Mouse (Mus musculus): ENCODE measurements at regions not wholly inside any gene's neighbourhood (a gene's known extent, or its start where the extent isn't known, plus 50 kb on each side); places are given as distances from the start of the nearest gene placed in this dataset.

DNA sequence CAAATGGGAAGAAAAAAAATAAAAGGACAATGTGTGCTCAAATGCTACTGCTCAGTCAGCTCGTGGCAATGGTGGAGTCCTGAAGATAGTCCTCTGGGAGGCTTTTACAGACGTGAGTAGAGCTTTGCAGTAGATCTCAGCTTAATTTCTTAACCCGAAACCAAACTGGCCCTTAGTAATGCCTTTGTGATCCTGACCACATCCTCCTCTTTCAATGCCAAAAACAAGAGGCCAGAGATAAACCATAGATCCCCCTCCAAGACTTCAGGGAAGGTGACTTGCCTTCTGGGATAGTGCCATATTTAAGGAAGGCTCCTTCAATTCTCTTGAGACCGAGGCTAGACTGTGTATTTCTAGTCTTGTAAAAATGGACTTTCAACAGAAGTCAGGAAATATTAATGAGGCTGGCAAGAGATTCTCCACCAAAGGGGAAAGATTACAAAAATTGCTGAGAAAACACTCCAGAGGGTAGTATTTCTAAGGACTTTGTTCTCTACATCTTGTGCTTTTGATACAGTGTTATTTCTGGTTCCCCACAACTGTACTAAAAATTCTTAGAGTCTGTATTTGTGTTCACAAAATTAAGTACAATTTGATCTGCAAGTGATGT lies 497.9 kb upstream of the Tnc start:
- DNase-seq (ENCODE audit: low read depth in 1 of 2, low spot score in 2 of 2), result no peak
- H3K36me3 ChIP-seq (ENCODE audit: control insufficient read depth, insufficient read depth, low read length), result no peaks in the 10 kb centered on the region
- H3K27ac ChIP-seq (ENCODE audit: insufficient read depth, low read length), result no peak overlapping the region
- TF ChIP-seq CTCF (IDR thresholded peaks at IDR 0.05; ENCODE audit: extremely low read depth, insufficient read depth, insufficient read length, insufficient replicate concordance), result no peak
- TF ChIP-seq POLR2A (IDR thresholded peaks at IDR 0.05; ENCODE audit: low read depth, low read length), result no peak
- H3K4me3 ChIP-seq (ENCODE audit: extremely low read depth, insufficient read depth, insufficient read length), result no peak overlapping the region
- H3K27me3 ChIP-seq (ENCODE audit: control insufficient read depth, insufficient read depth, low read length), result no peaks in the 10 kb centered on the region
- WGBS, result 67% methylated on average over 4 of the region's 4 CpGs
- H3K4me1 ChIP-seq (ENCODE audit: control insufficient read depth, insufficient read depth, insufficient read length), result no peaks in the 10 kb centered on the region

DNA sequence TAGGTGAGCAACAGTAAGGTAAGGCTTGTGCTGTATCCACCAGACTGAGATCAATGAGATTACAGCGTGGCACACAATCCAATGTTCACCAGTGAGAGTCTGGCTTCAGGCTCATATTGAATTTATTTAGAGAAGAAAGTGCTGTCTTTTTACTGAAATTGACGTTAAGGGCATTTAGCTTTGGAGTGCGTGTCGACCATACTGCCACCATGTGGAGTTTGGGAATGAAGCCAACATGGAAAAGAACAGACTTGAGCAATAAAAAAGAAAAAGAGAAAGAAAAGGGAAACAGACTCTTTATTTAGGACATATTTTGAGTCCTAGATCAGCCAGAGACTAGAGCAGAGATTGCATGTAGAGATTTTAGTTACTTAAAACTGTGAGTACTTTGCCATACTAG lies 499.6 kb upstream of the Tnc start:
- Histone ChIP-seq H3K4me3 (ENCODE audit: extremely low read depth, insufficient read depth, insufficient read length) (no peak overlapping the region), H3K36me3 (ENCODE audit: control insufficient read depth, insufficient read depth, low read length) (no peaks in the 10 kb centered on the region), H3K27ac (ENCODE audit: insufficient read depth, low read length) (no peak overlapping the region), H3K4me1 (ENCODE audit: control insufficient read depth, insufficient read depth, insufficient read length) (no peaks in the 10 kb centered on the region), H3K27me3 (ENCODE audit: control insufficient read depth, insufficient read depth, low read length) (no peaks in the 10 kb centered on the region)
- no peak for DNase-seq (ENCODE audit: low read depth in 1 of 2, low spot score in 2 of 2)
- TF ChIP-seq POLR2A (IDR thresholded peaks at IDR 0.05; ENCODE audit: low read depth, low read length), result no peak
- no peak for TF ChIP-seq CTCF (IDR thresholded peaks at IDR 0.05; ENCODE audit: extremely low read depth, insufficient read depth, insufficient read length, insufficient replicate concordance)
- 75% methylated on average over 4 of the region's 4 CpGs for WGBS

DNA sequence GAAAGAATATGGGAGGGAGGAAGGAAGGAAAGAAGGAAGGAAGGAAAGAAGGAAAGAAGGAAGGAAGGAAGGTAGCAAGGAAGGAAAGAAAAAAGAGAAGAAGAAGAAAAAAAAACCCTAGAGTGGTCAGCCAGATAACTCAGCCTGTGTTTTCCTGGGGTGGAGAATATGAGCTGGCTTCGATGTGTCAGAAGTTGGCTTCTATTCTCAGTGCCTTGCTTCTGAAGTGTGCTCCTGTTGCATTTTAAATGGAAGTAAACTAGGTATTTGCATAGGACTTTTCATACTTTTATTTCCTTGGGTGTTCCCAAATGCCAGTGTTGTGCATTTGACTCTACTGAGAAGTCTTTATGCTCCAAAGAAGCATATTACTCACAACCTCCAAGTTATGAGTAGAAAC lies 515.7 kb upstream of the Tnc start:
- WGBS, result 83% methylated on average over 1 of the region's 1 CpGs
- Histone ChIP-seq H3K4me3 (ENCODE audit: extremely low read depth, insufficient read depth, insufficient read length) (no peak overlapping the region), H3K36me3 (ENCODE audit: control insufficient read depth, insufficient read depth, low read length) (no peaks in the 10 kb centered on the region), H3K4me1 (ENCODE audit: control insufficient read depth, insufficient read depth, insufficient read length) (no peaks in the 10 kb centered on the region), H3K27ac (ENCODE audit: insufficient read depth, low read length) (no peak overlapping the region), H3K27me3 (ENCODE audit: control insufficient read depth, insufficient read depth, low read length) (no peaks in the 10 kb centered on the region)
- no peak for DNase-seq (ENCODE audit: low read depth in 1 of 2, low spot score in 2 of 2)
- no peak for TF ChIP-seq POLR2A (IDR thresholded peaks at IDR 0.05; ENCODE audit: low read depth, low read length)
- no peak for TF ChIP-seq CTCF (IDR thresholded peaks at IDR 0.05; ENCODE audit: extremely low read depth, insufficient read depth, insufficient read length, insufficient replicate concordance)

DNA sequence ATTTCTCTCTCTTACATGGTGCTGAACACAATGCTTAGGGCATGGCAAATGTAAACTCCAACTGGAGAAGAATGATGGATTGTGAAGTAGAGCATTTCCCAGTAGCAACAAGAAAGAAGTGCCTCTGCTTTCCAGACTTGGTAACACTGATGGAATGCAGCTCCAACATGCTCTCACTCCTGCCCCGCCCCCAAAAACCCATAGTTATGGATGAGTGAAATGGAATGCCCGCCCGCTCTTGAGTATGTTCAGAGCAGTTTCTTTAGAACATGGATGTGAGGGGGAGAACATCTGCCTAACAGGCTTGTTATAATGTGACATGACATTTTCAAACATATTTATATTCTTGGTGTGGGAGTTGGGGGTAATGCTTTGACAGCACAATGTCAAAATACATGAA lies 517.2 kb upstream of the Tnc start:
- Histone ChIP-seq H3K4me1 (ENCODE audit: control insufficient read depth, insufficient read depth, insufficient read length) (no peaks in the 10 kb centered on the region), H3K4me3 (ENCODE audit: extremely low read depth, insufficient read depth, insufficient read length) (no peak overlapping the region), H3K36me3 (ENCODE audit: control insufficient read depth, insufficient read depth, low read length) (no peaks in the 10 kb centered on the region), H3K27ac (ENCODE audit: insufficient read depth, low read length) (no peak overlapping the region), H3K27me3 (ENCODE audit: control insufficient read depth, insufficient read depth, low read length) (no peaks in the 10 kb centered on the region)
- DNase-seq (ENCODE audit: low read depth in 1 of 2, low spot score in 2 of 2), result no peak
- WGBS, result 82% methylated on average over 3 of the region's 3 CpGs
- TF ChIP-seq POLR2A (IDR thresholded peaks at IDR 0.05; ENCODE audit: low read depth, low read length) (no peak), CTCF (IDR thresholded peaks at IDR 0.05; ENCODE audit: extremely low read depth, insufficient read depth, insufficient read length, insufficient replicate concordance) (no peak)

DNA sequence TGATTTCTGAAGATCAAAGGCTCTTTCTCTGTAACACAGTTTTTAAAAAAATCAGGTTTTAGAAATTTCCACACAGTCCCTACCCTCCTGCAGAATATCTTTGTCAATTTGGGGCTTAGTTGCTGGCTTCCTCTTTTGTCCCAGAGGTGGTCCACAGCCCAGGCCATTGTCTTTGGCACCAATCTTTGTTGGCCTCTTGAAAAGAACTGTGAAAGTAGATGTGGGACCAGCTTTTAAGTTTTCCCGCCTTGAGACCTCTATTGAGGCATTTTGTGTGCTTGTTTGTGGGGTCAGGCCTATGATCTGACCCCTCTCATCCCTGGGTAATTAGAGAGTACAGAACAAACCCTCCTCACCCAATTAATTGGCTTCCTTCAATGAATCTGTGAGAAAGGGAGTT lies 523.9 kb upstream of the Tnc start:
- TF ChIP-seq CTCF (IDR thresholded peaks at IDR 0.05; ENCODE audit: extremely low read depth, insufficient read depth, insufficient read length, insufficient replicate concordance) (no peak), POLR2A (IDR thresholded peaks at IDR 0.05; ENCODE audit: low read depth, low read length) (no peak)
- no peaks in the 10 kb centered on the region for H3K4me1 ChIP-seq (ENCODE audit: control insufficient read depth, insufficient read depth, insufficient read length)
- H3K27ac ChIP-seq (ENCODE audit: insufficient read depth, low read length), result no peak overlapping the region
- H3K27me3 ChIP-seq (ENCODE audit: control insufficient read depth, insufficient read depth, low read length), result no peaks in the 10 kb centered on the region
- no peak overlapping the region for H3K4me3 ChIP-seq (ENCODE audit: extremely low read depth, insufficient read depth, insufficient read length)
- 69% methylated on average over 1 of the region's 1 CpGs for WGBS
- no peaks in the 10 kb centered on the region for H3K36me3 ChIP-seq (ENCODE audit: control insufficient read depth, insufficient read depth, low read length)
- DNase-seq (ENCODE audit: low read depth in 1 of 2, low spot score in 2 of 2), result no peak

DNA sequence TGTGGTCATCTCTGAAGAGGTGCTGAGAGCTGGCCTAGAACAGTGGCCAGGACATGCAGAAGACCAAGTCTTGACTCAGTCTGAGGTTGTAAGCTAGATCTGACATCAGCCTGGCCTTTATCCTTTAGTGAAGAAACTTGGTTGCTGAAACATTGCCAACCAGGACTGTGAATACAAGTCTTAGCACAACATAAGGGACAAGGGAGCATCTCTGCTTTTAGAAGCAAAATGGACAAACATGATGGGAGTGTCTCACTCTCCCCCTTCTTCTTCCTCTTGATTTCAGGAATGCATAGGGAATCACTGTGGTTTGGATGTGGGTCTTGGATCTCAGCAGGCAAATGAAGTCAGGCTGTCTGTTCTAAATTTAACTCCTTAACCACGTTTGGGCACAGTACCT lies 529.1 kb upstream of the Tnc start:
- H3K27ac ChIP-seq (ENCODE audit: insufficient read depth, low read length), result no peak overlapping the region
- H3K27me3 ChIP-seq (ENCODE audit: control insufficient read depth, insufficient read depth, low read length), result no peaks in the 10 kb centered on the region
- 33% methylated on average over 1 of the region's 1 CpGs for WGBS
- no peak for TF ChIP-seq POLR2A (IDR thresholded peaks at IDR 0.05; ENCODE audit: low read depth, low read length)
- TF ChIP-seq CTCF (IDR thresholded peaks at IDR 0.05; ENCODE audit: extremely low read depth, insufficient read depth, insufficient read length, insufficient replicate concordance), result no peak
- no peak overlapping the region for H3K4me3 ChIP-seq (ENCODE audit: extremely low read depth, insufficient read depth, insufficient read length)
- DNase-seq (ENCODE audit: low read depth in 1 of 2, low spot score in 2 of 2), result no peak
- H3K36me3 ChIP-seq (ENCODE audit: control insufficient read depth, insufficient read depth, low read length), result no peaks in the 10 kb centered on the region
- no peaks in the 10 kb centered on the region for H3K4me1 ChIP-seq (ENCODE audit: control insufficient read depth, insufficient read depth, insufficient read length)

DNA sequence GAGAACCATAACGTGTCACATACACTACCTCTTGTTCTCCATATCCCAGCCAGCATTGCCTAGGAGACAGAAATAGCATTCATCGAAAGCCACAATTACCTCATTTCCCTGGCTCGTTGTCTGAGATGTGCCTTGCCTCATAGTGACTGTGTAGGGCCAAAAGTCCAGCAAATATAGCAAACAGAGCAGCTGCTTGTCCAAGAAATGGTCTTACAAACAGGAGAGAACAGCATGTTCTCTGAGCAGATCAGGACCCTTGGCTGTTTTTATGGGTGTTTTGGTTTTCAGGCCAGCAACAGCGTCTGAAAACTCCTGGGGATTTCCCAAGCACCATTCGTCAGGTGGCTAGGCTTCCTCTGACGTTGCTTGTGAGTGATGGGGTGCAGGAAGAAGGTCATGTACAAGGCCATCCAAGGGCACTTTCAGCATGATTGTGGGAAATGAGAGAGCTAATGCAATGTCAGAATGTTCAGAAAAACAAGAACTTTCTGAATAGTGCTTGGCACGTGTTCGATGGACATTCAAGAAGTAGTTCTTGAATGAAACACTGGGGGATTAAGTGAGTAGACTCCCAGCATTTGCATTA lies 528.9 kb upstream of the Pappa start:
- Histone ChIP-seq H3K4me3 (ENCODE audit: extremely low read depth, insufficient read depth, insufficient read length) (no peak overlapping the region), H3K27ac (ENCODE audit: insufficient read depth, low read length) (no peak overlapping the region), H3K4me1 (ENCODE audit: control insufficient read depth, insufficient read depth, insufficient read length) (no peaks in the 10 kb centered on the region), H3K27me3 (ENCODE audit: control insufficient read depth, insufficient read depth, low read length) (no peaks in the 10 kb centered on the region), H3K36me3 (ENCODE audit: control insufficient read depth, insufficient read depth, low read length) (no peaks in the 10 kb centered on the region)
- TF ChIP-seq POLR2A (IDR thresholded peaks at IDR 0.05; ENCODE audit: low read depth, low read length), result no peak
- TF ChIP-seq CTCF (IDR thresholded peaks at IDR 0.05; ENCODE audit: extremely low read depth, insufficient read depth, insufficient read length, insufficient replicate concordance), result no peak
- no peak for DNase-seq (ENCODE audit: low read depth in 1 of 2, low spot score in 2 of 2)
- WGBS, result 50% methylated on average over 8 of the region's 8 CpGs
